Mouse (Mus musculus): ENCODE results near the gene Gabra4.

The Gabra4 gene

DNA sequence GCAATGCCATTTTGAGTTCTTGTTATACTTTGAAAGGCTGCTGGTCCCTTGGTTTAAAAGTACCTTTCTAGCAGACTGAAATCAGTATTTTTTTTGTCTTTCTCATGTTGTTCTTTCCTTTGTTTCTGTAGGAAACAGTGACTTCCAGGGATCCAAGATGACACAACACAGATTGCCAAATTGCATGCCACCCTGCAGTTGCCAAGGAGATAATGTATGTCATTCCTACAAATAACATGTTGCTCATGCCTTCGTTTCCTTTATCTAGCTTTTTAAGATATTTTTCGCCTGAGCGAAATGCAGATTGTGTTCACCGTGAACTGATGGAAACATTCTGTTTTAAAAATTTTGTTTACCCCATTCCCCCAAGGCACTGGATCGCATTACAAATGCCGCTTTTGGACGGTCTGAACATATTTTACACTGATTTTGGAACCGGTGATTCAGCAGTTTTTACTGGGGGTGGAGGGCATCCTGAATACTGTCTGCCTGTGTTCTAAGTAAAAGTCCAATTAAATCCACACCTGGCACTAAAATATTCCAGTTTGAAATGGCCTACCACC, 53.9 kb downstream of the Gabra4 start:
- TF ChIP-seq GATA4 (IDR thresholded peaks at IDR 0.05; ENCODE audit: insufficient replicate concordance, low read length): no peak

DNA sequence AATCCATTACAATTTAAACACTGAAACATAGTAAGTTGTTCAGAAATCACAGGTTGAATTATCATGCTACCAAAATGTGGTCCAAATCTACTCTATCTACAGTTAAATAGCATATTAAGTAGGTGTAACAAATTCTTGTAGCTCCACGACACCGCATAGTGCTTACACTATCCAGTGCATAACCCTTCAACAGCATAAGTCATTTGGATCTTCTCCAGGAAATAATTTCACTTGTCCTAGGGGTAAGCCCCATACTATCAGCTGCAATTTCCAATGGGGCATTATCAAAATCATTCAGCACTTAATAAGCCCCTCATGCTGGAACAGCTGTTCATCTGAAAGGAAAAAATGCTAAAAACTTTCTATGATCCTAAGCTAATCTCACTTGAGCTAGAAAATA, 62.8 kb downstream of the Gabra4 start:
- TF ChIP-seq GATA4 (IDR thresholded peaks at IDR 0.05; ENCODE audit: insufficient replicate concordance, low read length): no peak

GRCm38 (mm10) chr5:71593745-71594255, 64.3 kb downstream of the Gabra4 start:
- no peak for TF ChIP-seq GATA4 (IDR thresholded peaks at IDR 0.05; ENCODE audit: insufficient replicate concordance, low read length)

DNA sequence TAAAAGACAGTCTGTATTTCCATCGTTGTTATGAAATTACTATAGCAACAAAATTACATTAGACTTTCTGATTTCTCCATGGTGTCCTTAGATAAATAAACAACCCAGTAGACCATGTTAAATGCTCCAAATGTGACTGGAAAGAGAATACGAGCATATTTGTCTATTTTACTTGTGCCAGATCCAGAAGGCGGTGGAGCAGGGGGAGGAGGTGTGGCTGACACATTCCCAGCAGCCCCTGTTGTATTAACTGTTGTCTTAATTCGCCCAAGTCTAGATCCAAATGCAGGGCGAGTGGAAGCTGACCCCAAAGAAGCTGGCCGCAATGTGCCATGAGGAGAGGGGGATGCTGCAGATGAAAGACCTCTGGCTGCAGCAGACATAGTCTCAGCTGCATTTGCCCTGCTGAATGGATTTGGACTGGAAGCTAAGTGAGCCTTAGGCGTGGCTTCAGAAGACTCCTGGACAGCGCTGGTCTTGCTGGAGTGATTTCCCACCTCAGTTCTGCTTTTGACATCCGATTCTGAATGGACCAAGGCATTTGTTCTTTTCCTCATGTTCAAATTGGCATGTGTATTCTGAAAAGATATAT, 86.4 kb downstream of the Gabra4 start:
- no peak for TF ChIP-seq GATA4 (IDR thresholded peaks at IDR 0.05; ENCODE audit: insufficient replicate concordance, low read length)

- no peak for TF ChIP-seq GATA4 (IDR thresholded peaks at IDR 0.05; ENCODE audit: insufficient replicate concordance, low read length)
Measured at GRCm38 (mm10) chr5:71548079-71548478, 110.0 kb downstream of the Gabra4 start, which contains the start of gene Cox7b2. TSS of gene Cox7b2 (minus strand) at chr5:71548205.

- no peak for TF ChIP-seq GATA4 (IDR thresholded peaks at IDR 0.05; ENCODE audit: insufficient replicate concordance, low read length)
Measured at GRCm38 (mm10) chr5:71545554-71545953, 112.6 kb downstream of the Gabra4 start.
